Mouse (Mus musculus) neural tube, embryonic 15.5 days (tissue): Measurements from ENCODE around the gene Mrpl58. TPM values are rescaled to one million over a fixed set of nuclear protein-coding genes. Genes with fewer than 3 reads are reported as not detected.

ENCODE experiments used
- ATAC-seq: fragments of 200-750 bp; cut with Nextera tagmentation; 2 replicates; pipeline ENCODE4 v1.8.0; 2017; ENCODE audit warnings: mild to moderate bottlenecking, moderate TSS enrichment, moderate library complexity; ENCODE audit not compliant: low FRiP score
- H3K27ac ChIP-seq: fragments of 300-500 bp; sonication (generic); replicated peaks from 2 replicates; pipeline ENCODE4 v1.5.1; 2015; ENCODE audit warnings: mild to moderate bottlenecking, inconsistent platforms
- H3K27me3 ChIP-seq: fragments of 300-500 bp; sonication (generic); replicated peaks from 2 replicates; pipeline ENCODE4 v1.6.1; 2015; ENCODE audit warnings: inconsistent platforms
- H3K36me3 ChIP-seq: fragments of 300-500 bp; sonication (generic); 2 replicates; pipeline ENCODE4 v1.6.1; 2015; ENCODE audit warnings: inconsistent platforms
- H3K4me1 ChIP-seq: fragments of 300-500 bp; sonication (generic); 2 replicates; pipeline ENCODE4 v1.6.1; 2015; ENCODE audit warnings: inconsistent platforms
- H3K4me2 ChIP-seq: fragments of 300-500 bp; sonication (generic); 2 replicates; pipeline ENCODE4 v1.6.1; 2015; ENCODE audit warnings: inconsistent platforms, mild to moderate bottlenecking, moderate library complexity
- H3K4me3 ChIP-seq: fragments of 300-500 bp; sonication (generic); replicated peaks from 2 replicates; pipeline ENCODE4 v1.5.1; 2015; ENCODE audit warnings: mild to moderate bottlenecking, inconsistent platforms
- H3K9ac ChIP-seq: fragments of 300-500 bp; sonication (generic); replicated peaks from 2 replicates; pipeline ENCODE4 v1.6.1; 2015; ENCODE audit warnings: mild to moderate bottlenecking, inconsistent platforms
- H3K9me3 ChIP-seq: fragments of 300-500 bp; sonication (generic); replicated peaks from 2 replicates; pipeline ENCODE4 v1.6.1; 2016; ENCODE audit warnings: inconsistent platforms
- WGBS: fragments of 180-500 bp; shearing (Covaris S2); methylation state at CpG from one replicate; pipeline ENCODE4 v1.1.7; 2015; ENCODE audit warnings: mixed read lengths; 5-methylcytosine and 5-hydroxymethylcytosine counted together
- polyA plus RNA-seq: library from polyadenylated mRNA; unstranded; fragments of >200 nt; fragmentation: Nextera tagmentation; extraction: Ambion mirVana; gene quantifications from 2 replicates; pipeline ENCODE4 v1.2.1, GENCODE M21; 2015

Gene Mrpl58
- polyA plus RNA-seq, 1 experiment from 2014 or later, result 175 TPM

DNA sequence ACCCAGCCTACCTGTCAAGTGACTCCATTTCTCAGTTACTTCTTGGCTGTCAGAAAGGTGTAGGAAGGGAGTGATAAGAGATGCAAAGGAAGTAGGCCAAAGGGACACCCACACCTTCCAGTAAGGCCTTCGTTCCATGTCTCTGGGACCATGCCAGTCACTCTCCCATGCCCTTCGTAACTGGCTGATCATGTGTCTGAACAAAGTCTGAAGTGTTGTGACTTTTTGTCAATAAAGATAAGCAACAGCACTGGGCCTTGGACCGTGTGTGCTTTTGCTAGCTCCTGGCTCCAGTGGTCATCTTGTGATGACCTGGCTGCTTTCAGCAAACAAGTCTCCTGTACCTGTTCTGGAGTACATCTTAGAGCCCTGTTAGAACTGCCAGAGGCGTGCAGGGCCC lies 29.3 kb downstream of the Mrpl58 start:
- Histone ChIP-seq H3K36me3 (peaks cover 39% of the 10 kb centered on the region), H3K4me1 (peaks cover 16% of the 10 kb centered on the region), H3K4me3 (no peak overlapping the region), H3K27ac (no peak overlapping the region), H3K9ac (no peak overlapping the region), H3K27me3 (no peaks in the 10 kb centered on the region; the same call in 1 of the 2 replicates), H3K9me3 (no peaks in the 10 kb centered on the region), H3K4me2 (no peak overlapping the region)
- 86% methylated on average over 4 of the region's 4 CpGs for WGBS
- no peak for ATAC-seq

GRCm38 (mm10) chr11:115433342-115433741 lies 29.8 kb downstream of the Mrpl58 start:
- H3K9ac ChIP-seq, result no peak overlapping the region
- ATAC-seq, result no peak
- no peaks in the 10 kb centered on the region; the same call in 1 of the 2 replicates for H3K27me3 ChIP-seq
- 90% methylated on average over 6 of the region's 6 CpGs for WGBS
- H3K4me2 ChIP-seq, result no peak overlapping the region
- no peaks in the 10 kb centered on the region for H3K9me3 ChIP-seq
- peaks cover 39% of the 10 kb centered on the region for H3K36me3 ChIP-seq
- no peak overlapping the region for H3K27ac ChIP-seq
- H3K4me1 ChIP-seq, result peaks cover 13% of the 10 kb centered on the region
- no peak overlapping the region for H3K4me3 ChIP-seq

- 0 out of 2 replicates have a peak, but pooled peaks have one; percentile 35 for ATAC-seq
These were observed 32.2 kb downstream of the Mrpl58 start for GRCm38 (mm10) chr11:115435596-115436337.

DNA sequence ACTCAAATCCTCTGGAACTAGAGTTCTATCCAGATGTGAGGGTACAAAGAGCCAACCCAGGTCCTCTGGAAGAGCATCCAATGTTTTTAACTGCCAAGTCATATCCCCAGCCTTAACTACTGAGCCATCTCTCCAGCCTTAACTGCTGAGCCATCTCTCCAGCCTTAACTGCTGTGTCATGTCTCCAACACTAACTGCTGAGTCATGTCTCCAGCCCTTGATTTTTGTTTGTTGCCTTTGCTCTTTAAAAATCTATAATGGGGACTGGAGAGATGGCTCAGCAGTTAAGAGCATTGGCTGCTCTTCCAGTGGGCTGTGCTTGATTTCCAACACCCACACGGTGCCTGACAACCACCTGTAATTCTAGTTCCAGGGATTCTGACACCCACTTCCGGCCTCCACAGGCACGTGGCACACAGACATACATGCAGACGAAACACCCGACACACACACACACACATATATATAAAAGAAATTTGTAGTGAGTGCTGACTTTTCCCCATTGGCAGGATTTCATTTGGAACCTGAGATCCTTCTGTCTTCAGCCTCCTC lies 34.1 kb downstream of the Mrpl58 start:
- 85% methylated on average over 5 of the region's 5 CpGs for WGBS
- no peaks in the 10 kb centered on the region; the same call in 1 of the 2 replicates for H3K27me3 ChIP-seq
- no peak for ATAC-seq

More at GRCm38 (mm10) chr11:115435596-115436337, 32.2 kb downstream of the Mrpl58 start:
- H3K9ac ChIP-seq, result peak overlapping the region; percentile 34
- peaks cover 13% of the 10 kb centered on the region for H3K4me1 ChIP-seq
- peak overlapping the region; percentile 31 for H3K4me3 ChIP-seq
- 0 out of 2 replicates have a peak overlapping the region, but pooled peaks have one; percentile 28 for H3K27ac ChIP-seq
- no peaks in the 10 kb centered on the region; the same call in 1 of the 2 replicates for H3K27me3 ChIP-seq
- WGBS, result 6% methylated on average over 31 of the region's 31 CpGs
- peak overlapping the region; percentile 61 for H3K4me2 ChIP-seq
- peaks cover 21% of the 10 kb centered on the region for H3K36me3 ChIP-seq
- no peaks in the 10 kb centered on the region for H3K9me3 ChIP-seq

DNA sequence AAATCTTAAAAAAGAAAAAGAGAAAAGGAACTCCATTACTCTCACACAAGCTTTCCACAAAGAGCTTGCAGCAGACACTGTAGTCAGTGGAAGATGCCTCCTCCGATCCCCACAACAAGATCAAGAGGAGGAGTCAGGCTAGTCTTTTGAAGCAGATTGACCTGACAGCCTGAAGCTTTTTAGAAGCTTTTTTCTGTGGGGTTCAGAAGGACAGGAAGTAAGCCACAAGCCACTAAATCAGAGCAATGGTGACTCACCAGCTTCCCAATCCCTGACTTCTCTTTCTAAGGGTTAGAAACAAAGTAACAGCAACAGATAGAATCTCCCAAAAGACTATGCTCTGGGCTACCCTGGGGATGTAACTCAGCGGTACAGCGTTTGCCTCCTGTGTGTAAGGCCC lies 35.8 kb downstream of the Mrpl58 start:
- Histone ChIP-seq H3K4me2 (no peak overlapping the region), H3K27ac (no peak overlapping the region), H3K36me3 (no peaks in the 10 kb centered on the region), H3K4me3 (no peak overlapping the region), H3K27me3 (no peaks in the 10 kb centered on the region; the same call in 1 of the 2 replicates), H3K9ac (no peak overlapping the region), H3K4me1 (peaks cover 13% of the 10 kb centered on the region), H3K9me3 (no peaks in the 10 kb centered on the region)
- no peak for ATAC-seq
- 88% methylated on average over 3 of the region's 3 CpGs for WGBS

More for the DNA sequence above, 34.1 kb downstream of the Mrpl58 start:
- H3K9me3 ChIP-seq, result no peaks in the 10 kb centered on the region
- no peak overlapping the region for H3K9ac ChIP-seq
- H3K4me1 ChIP-seq, result peaks cover 13% of the 10 kb centered on the region
- H3K27ac ChIP-seq, result no peak overlapping the region
- no peak overlapping the region for H3K4me2 ChIP-seq
- H3K36me3 ChIP-seq, result peaks cover 2% of the 10 kb centered on the region; the same call in 1 of the 2 replicates
- no peak overlapping the region for H3K4me3 ChIP-seq

DNA sequence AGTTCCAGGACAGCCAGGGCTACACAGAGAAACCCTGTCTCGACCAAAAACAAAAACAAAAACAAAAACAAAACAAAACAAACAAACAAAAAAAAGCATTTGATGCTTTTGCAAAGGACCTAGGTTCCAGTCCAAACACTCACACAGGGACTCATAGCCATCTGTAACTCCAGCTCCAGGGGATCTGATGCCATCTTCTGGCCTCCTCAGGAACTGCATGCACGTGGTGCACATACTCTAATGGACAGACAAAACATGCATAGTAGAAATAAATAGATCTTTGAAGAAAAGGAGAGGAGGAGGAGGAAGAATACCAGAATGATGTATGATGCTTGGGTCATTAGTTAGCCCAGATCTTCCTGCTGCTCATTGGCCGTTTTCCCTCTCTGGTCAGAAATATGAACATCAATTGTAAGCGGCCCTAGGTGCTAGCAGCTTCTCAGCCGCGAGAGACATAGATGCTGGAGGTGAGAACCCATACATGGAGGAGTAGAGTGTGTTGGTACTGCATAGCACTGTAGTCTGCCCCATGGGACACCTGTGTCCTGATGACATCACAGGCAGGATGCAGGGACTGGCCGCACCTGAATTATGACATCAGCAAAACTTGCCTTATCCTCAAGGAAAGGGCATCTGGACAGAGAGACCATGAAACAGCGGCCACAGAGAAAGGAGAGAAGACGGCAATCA lies 36.5 kb downstream of the Mrpl58 start, which contains the start of gene Trim80:
Trim80 (plus strand) TSS at position 640 of the 690 bp plus-strand sequence.
- Histone ChIP-seq H3K4me3 (no peak within 1 kb of the TSS), H3K36me3 (no peaks in the 10 kb centered on the region), H3K9me3 (no peaks in the 10 kb centered on the region), H3K4me2 (no peak within 1 kb of the TSS), H3K9ac (no peak within 1 kb of the TSS), H3K27me3 (no peaks in the 10 kb centered on the region; the same call in 1 of the 2 replicates), H3K27ac (no peak within 1 kb of the TSS), H3K4me1 (peaks cover 13% of the 10 kb centered on the region)
- WGBS, result 96% methylated on average over 9 of the region's 9 CpGs
- ATAC-seq, result no peak

GRCm38 (mm10) chr11:115441417-115441816 lies 37.9 kb downstream of the Mrpl58 start:
- 50% methylated on average over 15 of the region's 15 CpGs for WGBS
- Histone ChIP-seq H3K4me3 (no peak overlapping the region), H3K4me1 (peaks cover under 1% of the 10 kb centered on the region), H3K9me3 (no peaks in the 10 kb centered on the region), H3K36me3 (no peaks in the 10 kb centered on the region), H3K27ac (no peak overlapping the region), H3K9ac (no peak overlapping the region), H3K27me3 (no peaks in the 10 kb centered on the region), H3K4me2 (no peak overlapping the region)
- ATAC-seq, result no peak

GRCm38 (mm10) chr11:115446906-115447305 lies 43.4 kb downstream of the Mrpl58 start:
- WGBS, result 67% methylated on average over 3 of the region's 3 CpGs
- H3K4me2 ChIP-seq, result no peak overlapping the region
- ATAC-seq, result no peak

GRCm38 (mm10) chr11:115447321-115447885 lies 43.9 kb downstream of the Mrpl58 start:
- no peaks in the 10 kb centered on the region for H3K36me3 ChIP-seq
- no peaks in the 10 kb centered on the region for H3K4me1 ChIP-seq
- ATAC-seq, result no peak
- H3K27me3 ChIP-seq, result no peaks in the 10 kb centered on the region
- no peak overlapping the region for H3K4me3 ChIP-seq
- H3K4me2 ChIP-seq, result no peak overlapping the region
- no peak overlapping the region for H3K9ac ChIP-seq
- H3K27ac ChIP-seq, result no peak overlapping the region
- WGBS, result 94% methylated on average over 11 of the region's 11 CpGs
- H3K9me3 ChIP-seq, result no peaks in the 10 kb centered on the region

More at GRCm38 (mm10) chr11:115446906-115447305, 43.4 kb downstream of the Mrpl58 start:
- Histone ChIP-seq H3K9me3 (no peaks in the 10 kb centered on the region), H3K36me3 (no peaks in the 10 kb centered on the region), H3K27ac (no peak overlapping the region), H3K4me3 (no peak overlapping the region), H3K9ac (no peak overlapping the region), H3K4me1 (no peaks in the 10 kb centered on the region), H3K27me3 (no peaks in the 10 kb centered on the region)

DNA sequence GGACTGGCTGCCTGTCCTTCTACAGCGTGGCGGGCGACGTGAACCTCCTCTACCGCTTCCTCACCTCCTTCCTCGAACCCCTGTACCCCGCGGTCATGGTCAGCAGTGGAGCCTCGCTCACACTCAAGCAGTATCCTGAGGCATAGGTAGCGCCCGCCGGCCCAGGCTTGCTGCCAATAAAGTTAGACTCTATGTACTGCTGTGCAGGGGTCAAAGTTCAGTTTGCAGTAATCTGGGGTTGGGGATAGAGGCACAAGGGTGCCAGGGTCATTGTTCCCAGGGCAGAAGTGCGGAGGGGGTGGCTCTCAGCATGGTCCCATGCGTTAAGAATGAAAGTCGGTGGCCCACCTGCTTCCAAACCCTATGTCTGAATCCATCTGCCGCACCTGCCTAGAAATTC lies 44.5 kb downstream of the Mrpl58 start:
- no peak for ATAC-seq
- no peaks in the 10 kb centered on the region for H3K36me3 ChIP-seq
- H3K9me3 ChIP-seq, result no peaks in the 10 kb centered on the region
- H3K4me3 ChIP-seq, result no peak overlapping the region
- H3K4me2 ChIP-seq, result no peak overlapping the region
- H3K27me3 ChIP-seq, result no peaks in the 10 kb centered on the region
- 88% methylated on average over 16 of the region's 16 CpGs for whole genome bisulfite sequencing
- no peak overlapping the region for H3K9ac ChIP-seq
- no peaks in the 10 kb centered on the region for H3K4me1 ChIP-seq
- H3K27ac ChIP-seq, result no peak overlapping the region

DNA sequence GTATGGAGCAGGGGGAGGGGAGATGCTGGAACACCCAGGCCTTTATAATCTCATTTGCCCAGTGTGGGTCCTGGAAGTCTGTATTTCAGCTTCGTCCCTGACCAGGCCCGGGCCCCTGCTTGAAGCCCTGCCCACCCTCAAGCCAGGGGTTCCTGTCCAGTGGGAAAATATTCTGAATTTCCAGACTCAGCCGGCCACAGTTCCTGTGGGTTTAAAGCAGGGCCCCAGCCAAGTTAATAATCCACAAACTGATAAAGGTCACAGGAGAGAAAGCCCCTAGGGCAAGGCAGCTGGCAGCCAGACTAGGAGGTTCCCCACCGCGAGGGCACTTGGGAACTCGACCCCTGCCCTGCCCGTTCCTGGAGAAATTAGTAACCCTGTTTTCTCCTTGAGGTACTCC lies 45.4 kb downstream of the Mrpl58 start:
- ATAC-seq, result no peak
- no peaks in the 10 kb centered on the region for H3K4me1 ChIP-seq
- WGBS, result 68% methylated on average over 7 of the region's 7 CpGs
- H3K27ac ChIP-seq, result no peak overlapping the region
- H3K4me3 ChIP-seq, result no peak overlapping the region
- no peak overlapping the region for H3K9ac ChIP-seq
- no peaks in the 10 kb centered on the region for H3K36me3 ChIP-seq
- no peaks in the 10 kb centered on the region for H3K27me3 ChIP-seq
- no peaks in the 10 kb centered on the region for H3K9me3 ChIP-seq
- no peak overlapping the region for H3K4me2 ChIP-seq
